Mouse (Mus musculus): ENCODE results near the gene Fam131c. TPM values are rescaled to one million over a fixed set of nuclear protein-coding genes. Genes with fewer than 3 reads are reported as not detected.

The Fam131c gene
- total and polyA plus RNA-seq, 3 experiments = not detected

GRCm38 (mm10) chr4:141400171-141400570, 32.2 kb downstream of the Fam131c start:
- no peak for TF ChIP-seq IRF4 (IDR thresholded peaks at IDR 0.05; ENCODE audit: low read depth, low read length)
- TF ChIP-seq CTCF (conservative IDR thresholded peaks at IDR 0.05 in 1 of 2, IDR thresholded peaks at IDR 0.05 in 1 of 2; ENCODE audit: low read depth in 2 of 2, low read length in 2 of 2) = no peak
- TF ChIP-seq ZKSCAN1 (IDR thresholded peaks at IDR 0.05; ENCODE audit: borderline replicate concordance, low read depth, low read length) = no peak
- no peak for TF ChIP-seq MAZ (IDR thresholded peaks at IDR 0.05; ENCODE audit: low read depth, low read length)
- no peak for TF ChIP-seq UBTF (IDR thresholded peaks at IDR 0.05; ENCODE audit: low read depth, low read length)
- no peak for TF ChIP-seq ELF1 (IDR thresholded peaks at IDR 0.05; ENCODE audit: low read depth, low read length)
- Histone ChIP-seq H3K4me2 (ENCODE audit: insufficient read depth, low read depth, poor library complexity, severe bottlenecking) (no peak overlapping the region), H3K27me3 (replicated peaks) (peaks cover 30% of the 10 kb centered on the region), H3K9me3 (replicated peaks; ENCODE audit: low read length) (no peaks in the 10 kb centered on the region), H3K27ac (ENCODE audit: insufficient read depth, low read depth) (no peak overlapping the region), H3K79me2 (replicated peaks; ENCODE audit: control insufficient read depth, extremely low read depth, insufficient read depth, poor library complexity, severe bottlenecking) (no peaks in the 10 kb centered on the region), H3K36me3 (replicated peaks in 1 of 2; ENCODE audit: control insufficient read depth in 1 of 2, insufficient read depth in 1 of 2, low read length in 1 of 2) (no peaks in the 10 kb centered on the region), H3K9ac (ENCODE audit: insufficient read depth, low read depth) (no peak overlapping the region), H3K4me1 (ENCODE audit: control insufficient read depth in 1 of 2, insufficient read depth in 2 of 2) (peaks cover 5 to 7% of the 10 kb centered on the region in 2 experiments), H3K4me3 (replicated peaks in 1 of 3; ENCODE audit: low read depth in 2 of 3, low read length in 2 of 3, poor library complexity in 1 of 3) (no peak overlapping the region)
- DNase-seq (ENCODE audit: extremely low read depth) = no peak
- dilution Hi-C loops (cut with MboI; ENCODE audit: extremely low pct_ligation_motif_present, extremely low pct_unique_long_range_greater_than_20kb, low sequenced_read_pairs) (no loop called here), in situ Hi-C loops (cut with MboI; ENCODE audit: low pct_ligation_motif_present, low pct_unique_long_range_greater_than_20kb, low sequenced_read_pairs) (loop anchor here (25.0 kb wide), 2 partner anchors 562 to 687 kb away; partner anchors contain the start of gene Tmem51)

GRCm38 (mm10) chr4:141404518-141405313, 36.7 kb downstream of the Fam131c start:
- Histone ChIP-seq H3K4me1 (ENCODE audit: control insufficient read depth in 1 of 2, insufficient read depth in 2 of 2) (peaks cover 14 to 29% of the 10 kb centered on the region in 2 experiments), H3K27me3 (replicated peaks) (peaks cover 11% of the 10 kb centered on the region), H3K4me2 (ENCODE audit: insufficient read depth, low read depth, poor library complexity, severe bottlenecking) (0 out of 2 replicates have a peak overlapping the region, but pooled peaks have one; percentile 23), H3K79me2 (replicated peaks; ENCODE audit: control insufficient read depth, extremely low read depth, insufficient read depth, poor library complexity, severe bottlenecking) (no peaks in the 10 kb centered on the region), H3K36me3 (replicated peaks in 1 of 2; ENCODE audit: control insufficient read depth in 1 of 2, insufficient read depth in 1 of 2, low read length in 1 of 2) (no peaks in the 10 kb centered on the region), H3K9ac (ENCODE audit: insufficient read depth, low read depth) (no peak overlapping the region), H3K9me3 (replicated peaks; ENCODE audit: low read length) (no peaks in the 10 kb centered on the region), H3K27ac (ENCODE audit: insufficient read depth, low read depth) (no peak overlapping the region), H3K4me3 (replicated peaks in 1 of 3; ENCODE audit: low read depth in 2 of 3, low read length in 2 of 3, poor library complexity in 1 of 3) (no peak overlapping the region)
- in situ Hi-C loops (cut with MboI; ENCODE audit: low pct_ligation_motif_present, low pct_unique_long_range_greater_than_20kb, low sequenced_read_pairs) = loop anchor here (5.0 to 25.0 kb wide), 3 partner anchors 178 to 683 kb away; partner anchors contain the start of gene Tmem51
- dilution Hi-C loops (cut with MboI; ENCODE audit: extremely low pct_ligation_motif_present, extremely low pct_unique_long_range_greater_than_20kb, low sequenced_read_pairs) = no loop called here
- DNase-seq (ENCODE audit: extremely low read depth) = peak; percentile 92
- no peak for TF ChIP-seq MAFK (IDR thresholded peaks at IDR 0.05; ENCODE audit: insufficient replicate concordance, low read length)
- no peak for TF ChIP-seq POLR2A (IDR thresholded peaks at IDR 0.05; ENCODE audit: low read depth, low read length)
- peak; percentile 31; the same call in 1 of the 2 replicates for TF ChIP-seq BHLHE40 (IDR thresholded peaks at IDR 0.05; ENCODE audit: low read depth, low read length)
- peak; percentile 86 for TF ChIP-seq ZC3H11A (IDR thresholded peaks at IDR 0.05; ENCODE audit: low read depth, low read length)
- peak; percentile 99 for TF ChIP-seq RAD21 (IDR thresholded peaks at IDR 0.05; ENCODE audit: low read depth, low read length)
- no peak for TF ChIP-seq KAT2A (IDR thresholded peaks at IDR 0.05; ENCODE audit: insufficient replicate concordance, low read length)
- TF ChIP-seq MAX (IDR thresholded peaks at IDR 0.05; ENCODE audit: low read length) = peak; percentile 88
- TF ChIP-seq MXI1 (IDR thresholded peaks at IDR 0.05; ENCODE audit: low read depth, low read length) = no peak
- TF ChIP-seq CHD1 (IDR thresholded peaks at IDR 0.05; ENCODE audit: low read depth, low read length) = no peak
- TF ChIP-seq TBP (conservative IDR thresholded peaks at IDR 0.05; ENCODE audit: low read depth, low read length) = no peak
- no peak for TF ChIP-seq USF2 (conservative IDR thresholded peaks at IDR 0.05; ENCODE audit: low read depth, low read length)
- peak; percentile 96 for TF ChIP-seq SMC3 (IDR thresholded peaks at IDR 0.05; ENCODE audit: low read depth, low read length)
- peak; percentile 32; the same call in 1 of the 2 replicates for TF ChIP-seq NELFE (IDR thresholded peaks at IDR 0.05; ENCODE audit: low read depth, low read length)
- 0 out of 2 replicates have a peak, but pooled peaks have one; percentile 31 for TF ChIP-seq ELF1 (IDR thresholded peaks at IDR 0.05; ENCODE audit: low read depth, low read length)
- TF ChIP-seq CTCF (conservative IDR thresholded peaks at IDR 0.05 in 1 of 2, IDR thresholded peaks at IDR 0.05 in 1 of 2; ENCODE audit: low read depth in 2 of 2, low read length in 2 of 2) = peak; percentile 97 to 98
- TF ChIP-seq MAZ (IDR thresholded peaks at IDR 0.05; ENCODE audit: low read depth, low read length) = peak; percentile 61; the same call in 1 of the 2 replicates
- TF ChIP-seq RCOR1 (conservative IDR thresholded peaks at IDR 0.05; ENCODE audit: low read depth, low read length) = no peak
- TF ChIP-seq NRF1 (IDR thresholded peaks at IDR 0.05; ENCODE audit: low read depth, low read length) = peak; percentile 33; the same call in 1 of the 2 replicates
- 0 out of 2 replicates have a peak, but pooled peaks have one; percentile 36 for TF ChIP-seq TCF12 (IDR thresholded peaks at IDR 0.05; ENCODE audit: low read depth, low read length)
- TF ChIP-seq CHD2 (IDR thresholded peaks at IDR 0.05; ENCODE audit: low read length) = 0 out of 2 replicates have a peak, but pooled peaks have one; percentile 44
- TF ChIP-seq EP300 (IDR thresholded peaks at IDR 0.05; ENCODE audit: low read length) = no peak
- peak; percentile 17; the same call in 1 of the 2 replicates for TF ChIP-seq JUN (IDR thresholded peaks at IDR 0.05; ENCODE audit: insufficient read depth, low read depth, low read length)
- TF ChIP-seq MEF2A (IDR thresholded peaks at IDR 0.05; ENCODE audit: borderline replicate concordance, low read depth, low read length) = peak; percentile 59
- 0 out of 2 replicates have a peak, but pooled peaks have one; percentile 17 for TF ChIP-seq IRF4 (IDR thresholded peaks at IDR 0.05; ENCODE audit: low read depth, low read length)
- peak; percentile 80 for TF ChIP-seq MYC (IDR thresholded peaks at IDR 0.05; ENCODE audit: low read depth, low read length)
- peak; percentile 43; the same call in 1 of the 2 replicates for TF ChIP-seq SIN3A (IDR thresholded peaks at IDR 0.05; ENCODE audit: low read length)

Data from CH12.LX (cell line).